Comparison of ENCODE assay signal across 10 mouse cellular contexts in the genomic region with DNA sequence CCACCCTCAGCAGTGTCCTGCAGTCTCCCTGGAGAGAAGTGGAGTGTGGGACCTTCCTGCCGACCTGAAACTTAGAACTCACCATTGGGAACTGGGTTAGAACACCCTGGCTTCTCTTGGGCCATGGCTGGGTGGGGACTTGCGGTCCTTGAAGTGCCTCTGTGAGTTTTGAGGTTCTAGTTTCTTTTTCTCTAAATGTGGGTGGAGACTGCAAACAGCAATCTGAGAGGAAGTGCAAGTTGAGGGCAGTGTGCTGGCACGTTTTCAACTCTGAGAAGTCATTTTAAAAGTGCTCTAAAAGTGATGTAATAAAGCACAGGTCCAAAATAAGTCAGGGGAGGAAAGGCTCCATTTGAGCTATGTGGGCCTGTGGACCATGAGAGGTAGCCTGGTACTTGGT. TPM values are rescaled to one million over a fixed set of nuclear protein-coding genes. Genes with fewer than 3 reads are reported as not detected.
A peak's percentile ranks its signal among the peaks of the same experiment; 100 is the strongest.
DNase-seq lines count a peak whose midpoint lies in the region; ATAC-seq lines count a peak whose summit lies in the region.
"Had no signal": no experiment of that assay in that cellular context is flagged by ENCODE, and none has a peak within 500 bp of the region (broad histone marks: within the 10 kb centered on the region; RNA-seq: fewer than 3 reads in every experiment).

A gene (minus strand): TSS at position 161 of the 400 bp plus-strand sequence.

- intact Hi-C loops in heart, postnatal 25 days (cut with DNase I), result no loop called here

- ATAC-seq in neutrophil, adult 5-6 weeks (ENCODE audit: extremely low read depth, insufficient number of reproducible peaks, low FRiP score, poor library complexity, severe bottlenecking), result peak; percentile 81

- peak; percentile 19 to 47 for DNase-seq in heart, adult 18-20 months
- no peak for DNase-seq in heart, postnatal 25 days (ENCODE audit: low spot score)
- peak; percentile 64 for DNase-seq in T-cell, adult 2 months (ENCODE audit: low spot score)
- peak; percentile 13 to 33 for DNase-seq in kidney, postnatal 25 days
- no peak for DNase-seq in right cerebral cortex, postnatal 25 days
- no peak for DNase-seq in cerebellum, postnatal 36 days
- DNase-seq in cerebellum, adult 8-10 months, result no peak
- DNase-seq: cerebellum, adult 9-11 months had no signal

RNA-seq across cellular contexts. Expression of the gene that starts here (rescaled TPM):
- total RNA-seq in heart, adult 18-20 months (2021), result not detected
- not detected for total RNA-seq in heart, postnatal 25 days (2021)
- 2.3 and 7.1 TPM in 2 replicates for total RNA-seq in neutrophil, adult 5-6 weeks (2017)
- total RNA-seq: G1E had no signal

Comparison
In these comparisons a context has a peak if more than half of its experiments do, and no peak if none do; other contexts are left out.
1. Peak in DNase-seq in heart, adult 18-20 months; RNA of the gene not detected or under 1 TPM.
2. DNase-seq: peak in T-cell, adult 2 months (single experiment) and kidney, postnatal 25 days (2 of 2); none in heart, postnatal 25 days (single experiment), right cerebral cortex, postnatal 25 days (single experiment), cerebellum, postnatal 36 days (0 of 2) and cerebellum, adult 8-10 months (single experiment).